Mouse (Mus musculus) cerebellum, adult (tissue): ENCODE results near the gene Dynll1.
"Not testable (repeated sequence)": the region's sequence is repeated elsewhere in the genome, so short reads cannot be mapped to it uniquely, and the experiment has no call there.

Source experiments
- ATAC-seq: cut with Nextera tagmentation; 2 replicates; pipeline ENCODE4 v1.9.2; 2017; ENCODE audit warnings: mild to moderate bottlenecking, moderate library complexity, mixed read lengths; ENCODE audit not compliant: insufficient number of reproducible peaks, low FRiP score, low TSS enrichment

Gene Dynll1

DNA sequence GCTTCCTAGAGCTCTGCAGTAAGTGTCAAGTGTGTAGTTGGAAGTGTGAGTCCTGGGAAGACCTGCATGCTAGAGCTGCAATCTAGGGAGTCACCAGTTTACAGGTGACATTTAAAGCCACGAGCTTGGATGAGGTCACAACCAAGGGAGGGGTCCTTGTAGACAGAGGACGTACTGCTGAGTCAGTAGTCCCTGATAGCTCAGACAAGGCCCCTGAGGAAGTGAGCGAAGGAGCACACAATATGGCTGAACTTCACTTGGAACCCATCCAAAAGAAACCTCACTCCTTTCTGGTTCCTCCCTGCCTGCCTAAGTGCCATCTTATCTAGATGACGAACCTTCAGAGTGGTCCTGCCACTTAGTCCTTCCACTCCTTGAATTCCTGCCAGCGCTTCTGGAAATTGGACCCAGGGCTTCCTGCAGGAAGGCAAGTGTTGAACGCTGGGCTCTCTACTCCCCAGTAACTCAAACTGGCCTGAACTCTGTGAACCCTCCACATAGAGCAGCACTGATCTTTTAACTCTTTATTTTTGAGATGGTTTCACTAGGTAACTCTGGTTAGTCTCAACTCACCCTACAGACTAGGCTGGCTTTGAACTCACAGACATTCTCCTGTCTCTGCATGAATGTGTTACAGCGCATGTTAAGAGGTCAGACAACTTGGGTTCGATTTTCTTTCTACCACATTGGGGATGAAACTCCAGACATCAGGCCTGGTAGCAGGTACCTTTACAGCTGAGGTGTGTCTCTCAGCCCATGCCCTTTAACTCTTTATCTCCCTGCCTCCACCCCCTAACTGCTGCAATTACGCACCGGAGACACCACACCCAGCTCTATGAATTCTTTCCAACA is 12.2 kb upstream of the Dynll1 start:
- ATAC-seq = no peak

DNA sequence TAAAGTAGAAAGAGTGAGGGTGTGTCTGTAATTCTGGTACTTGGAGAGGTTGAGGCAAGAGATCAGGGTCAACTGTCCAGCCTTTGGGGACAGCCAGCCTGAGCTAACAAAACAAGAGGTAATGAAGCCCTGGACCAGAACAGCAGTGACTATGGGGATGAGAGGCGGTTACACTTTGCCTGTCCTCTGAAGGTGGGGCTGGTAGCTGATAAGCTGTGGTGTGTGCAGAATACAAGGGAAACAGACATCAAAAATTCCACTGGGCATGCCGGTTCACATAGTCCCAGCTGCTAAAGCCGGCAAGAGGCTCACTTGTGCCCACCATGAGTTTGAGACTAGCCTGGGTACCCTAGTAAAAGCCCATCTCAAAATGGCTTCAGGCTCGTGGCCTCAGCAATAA is 11.6 kb upstream of the Dynll1 start:
- ATAC-seq = no peak

DNA sequence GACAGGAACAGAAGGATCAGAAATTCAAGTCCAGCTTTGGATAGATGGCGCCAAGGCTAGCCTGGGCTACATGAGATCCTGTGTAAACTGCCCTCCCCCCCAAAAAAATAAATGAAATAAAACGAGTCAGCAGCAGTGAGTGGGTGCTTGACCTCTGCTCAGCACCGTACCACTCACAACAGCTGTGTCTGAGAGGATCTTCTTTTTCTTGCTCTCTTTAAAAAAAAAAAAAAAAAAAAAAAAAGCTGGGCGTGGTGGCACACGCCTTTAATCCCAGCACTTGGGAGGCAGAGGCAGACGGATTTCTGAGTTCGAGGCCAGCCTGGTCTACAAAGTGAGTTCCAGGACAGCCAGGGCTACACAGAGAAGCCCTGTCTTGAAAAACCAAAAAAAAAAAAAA is 1.4 kb upstream of the Dynll1 start:
- ATAC-seq = not testable (repeated sequence)

DNA sequence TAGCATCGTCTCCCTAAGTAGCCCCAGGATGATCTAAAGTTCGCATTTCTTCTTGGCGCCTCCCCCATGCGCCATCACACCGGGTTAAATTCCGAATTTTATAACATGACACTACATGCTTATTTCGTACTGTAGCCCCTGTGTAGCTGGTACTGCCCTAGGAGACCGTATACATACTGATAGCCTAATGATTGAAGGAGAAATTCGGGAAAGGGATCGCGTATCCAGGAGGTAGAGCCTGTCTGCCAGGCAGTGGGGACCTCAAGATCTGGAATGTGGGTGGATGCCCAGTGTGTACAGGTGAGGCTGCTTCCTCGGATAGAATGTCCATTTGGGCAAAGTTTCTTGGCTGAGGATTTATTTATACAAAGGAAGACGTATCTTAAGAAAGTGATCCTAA is 816 bp upstream of the Dynll1 start:
- ATAC-seq = no peak

DNA sequence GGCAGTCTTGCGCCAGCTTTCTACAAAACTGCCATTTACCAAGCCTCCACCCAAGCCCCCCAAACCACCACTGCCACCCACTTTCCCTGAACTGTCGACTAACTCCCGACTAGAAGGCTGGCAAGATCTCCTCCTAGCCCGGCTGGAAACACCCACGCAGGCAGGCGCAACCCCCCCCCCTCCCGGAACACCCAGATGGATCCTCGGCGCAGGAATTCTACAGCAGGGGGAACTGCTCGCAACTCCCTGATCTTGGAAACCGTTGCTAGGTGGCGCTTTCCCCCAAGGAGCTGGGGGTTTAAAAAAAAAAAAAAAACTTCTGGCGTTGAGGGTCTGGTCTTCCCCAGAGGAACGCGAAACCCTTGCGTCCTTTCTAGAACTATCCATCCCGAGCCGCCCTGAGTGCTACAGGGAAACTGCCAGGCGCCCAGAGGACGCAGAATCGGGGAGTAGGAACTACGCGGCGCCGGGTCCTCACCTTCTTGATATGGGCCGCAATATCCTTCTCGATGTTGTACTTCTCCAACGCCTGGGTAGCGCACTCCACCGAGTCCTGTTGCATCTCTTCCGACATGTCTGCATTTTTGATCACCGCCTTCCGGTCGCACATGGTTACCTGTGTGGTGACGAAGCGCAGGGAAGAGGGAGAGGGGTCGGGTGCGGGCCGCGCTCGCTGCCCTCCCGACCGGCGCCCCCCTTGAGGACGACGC is 609 bp downstream of the Dynll1 start:
- ATAC-seq = peak; percentile 61; the same call in 1 of the 2 replicates

DNA sequence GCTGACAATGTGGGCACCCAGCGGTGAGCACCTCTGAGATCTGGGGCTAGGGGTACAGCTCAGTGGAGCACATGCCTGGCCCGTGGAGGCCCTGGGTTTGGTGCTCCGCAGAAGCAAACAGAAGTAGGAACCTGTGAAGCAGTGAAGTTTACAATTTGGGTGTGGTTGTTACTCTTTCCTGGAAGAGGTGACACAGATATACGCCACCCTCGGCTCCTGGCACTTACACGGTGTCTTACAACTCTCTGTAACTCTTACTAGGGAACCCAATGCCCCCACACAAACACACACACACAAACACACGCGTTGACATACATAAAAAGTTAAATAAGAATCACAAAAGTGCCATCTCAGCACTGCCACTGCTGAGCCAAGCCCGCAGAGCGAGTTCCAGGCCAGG is 4.5 kb downstream of the Dynll1 start:
- no peak for ATAC-seq

DNA sequence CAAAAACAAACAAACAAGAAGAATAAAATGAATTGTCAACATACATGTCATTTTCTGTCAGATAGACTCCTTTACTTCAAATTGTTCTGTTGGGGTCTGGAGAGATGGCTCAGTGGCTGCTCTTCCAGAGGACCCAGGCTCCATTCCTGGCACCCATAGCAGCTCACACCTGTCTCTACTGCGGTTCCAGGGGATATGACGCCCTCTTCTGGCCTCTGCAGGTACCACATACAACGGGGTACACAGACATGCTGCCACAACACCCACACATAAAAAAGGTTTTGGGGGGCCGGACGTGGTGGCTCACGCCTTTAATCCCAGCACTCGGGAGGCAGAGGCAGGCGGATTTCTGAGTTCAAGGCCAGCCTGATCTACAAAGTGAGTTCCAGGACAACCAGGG is 6.6 kb downstream of the Dynll1 start:
- ATAC-seq = no peak

DNA sequence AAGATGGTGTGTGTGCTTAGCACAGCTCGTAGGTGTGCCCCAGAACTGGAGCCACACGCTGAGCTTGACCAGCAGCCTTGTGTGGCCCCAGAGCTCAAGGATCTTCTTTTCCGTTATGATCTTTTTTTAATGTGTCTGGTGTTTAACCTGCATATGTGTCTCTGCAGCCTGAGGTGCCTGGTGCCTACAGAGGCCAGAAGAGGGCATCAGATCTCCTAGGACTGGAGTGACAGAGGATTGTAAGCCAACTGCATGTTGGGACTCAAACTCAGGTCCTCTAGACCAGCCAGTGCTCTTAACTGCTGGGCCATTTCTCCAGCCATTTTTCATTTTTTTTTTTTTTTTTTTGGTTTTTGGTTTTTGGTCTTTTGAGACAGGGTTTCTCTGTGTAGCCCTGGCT is 16.1 kb downstream of the Dynll1 start:
- no peak for ATAC-seq

DNA sequence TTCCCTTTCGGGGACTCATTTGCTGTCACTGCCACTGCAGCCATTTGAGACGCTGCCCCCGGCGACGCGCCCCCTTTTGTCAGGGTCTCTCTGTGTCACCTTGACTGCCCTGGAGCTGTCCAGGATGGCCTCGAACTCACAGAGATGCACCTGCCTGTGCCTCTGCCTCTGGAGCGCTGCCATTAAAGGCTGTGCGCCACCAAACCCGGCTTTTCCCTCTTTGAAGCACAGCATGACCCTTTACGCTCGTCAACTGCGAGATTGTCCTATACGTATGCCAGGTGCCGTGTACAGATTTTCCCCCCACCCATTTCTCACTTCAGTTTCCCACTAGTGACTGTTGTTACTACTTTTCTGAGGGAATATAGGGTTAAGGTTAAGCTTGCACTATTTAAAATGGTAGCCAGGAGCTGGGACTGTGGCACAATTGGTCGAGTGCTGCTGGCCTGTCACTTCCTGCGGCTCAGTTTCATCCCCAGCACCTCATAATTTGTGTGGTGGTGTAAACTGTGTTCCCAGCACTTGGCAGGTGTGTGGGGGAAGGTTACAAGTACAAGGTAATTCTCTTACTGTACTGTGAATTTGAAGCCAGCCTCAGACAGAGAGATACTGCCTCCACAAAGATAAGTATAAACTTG is 20.6 kb downstream of the Dynll1 start:
- ATAC-seq = no peak

DNA sequence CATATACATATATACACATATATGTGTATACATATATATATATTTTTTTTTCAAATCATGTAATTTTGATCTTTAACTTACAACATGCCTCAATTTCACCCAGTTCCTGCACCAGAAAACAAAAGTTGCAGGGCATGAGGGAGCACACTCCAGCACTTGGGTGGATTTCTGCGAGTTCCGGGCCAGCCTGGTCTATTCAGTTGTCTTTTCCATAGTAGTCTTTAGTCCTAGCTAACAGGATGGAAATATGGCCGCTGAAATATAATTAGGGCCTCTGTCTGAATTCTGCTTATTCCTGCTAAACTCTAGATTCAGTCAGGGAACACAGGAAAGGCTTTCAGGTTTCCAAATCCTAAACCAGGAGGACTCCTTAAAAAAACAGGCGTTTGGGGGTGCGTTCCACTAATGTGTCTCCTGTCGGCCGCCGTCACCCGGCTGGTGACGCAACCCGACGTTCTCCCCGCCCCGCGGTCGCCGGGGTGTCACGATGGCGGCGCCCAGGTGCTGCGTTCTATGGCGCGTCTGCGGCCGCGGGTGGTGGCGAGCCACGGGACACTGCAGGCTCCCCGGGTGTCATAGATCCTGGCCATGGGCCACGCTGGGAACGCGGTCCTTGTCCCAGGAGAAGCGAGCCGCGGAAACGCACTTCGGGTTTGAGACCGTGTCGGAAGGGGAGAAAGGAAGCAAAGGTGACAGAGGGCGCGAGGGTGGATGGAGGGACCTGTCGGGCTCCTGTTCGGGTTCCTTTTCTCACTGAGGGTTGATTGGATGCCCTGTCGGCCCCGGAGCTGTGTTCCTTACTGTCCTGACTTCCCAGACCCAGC is 21.4 kb downstream of the Dynll1 start, which contains the start of gene Coq5:
Coq5 (plus strand) TSS at position 441 of the 824 bp plus-strand sequence.
- peak; percentile 49; the same call in 1 of the 2 replicates for ATAC-seq

DNA sequence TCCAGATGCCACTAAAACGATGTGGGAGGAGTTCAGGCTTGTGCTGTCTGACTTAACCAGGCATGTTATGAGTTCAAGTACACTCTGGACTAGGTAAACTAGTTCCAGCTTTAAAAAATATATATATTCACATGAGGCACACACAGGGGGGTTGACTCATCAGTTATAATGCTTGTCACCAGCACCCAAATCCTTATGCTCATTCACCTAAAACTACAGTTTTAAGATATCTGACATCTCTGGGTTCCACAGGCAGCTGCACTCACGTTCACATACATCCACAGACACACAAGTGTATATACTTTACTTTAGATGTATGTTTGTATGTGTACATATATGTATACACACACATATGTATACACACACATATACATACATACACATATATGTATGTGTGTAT is 22.0 kb downstream of the Dynll1 start:
- ATAC-seq = no peak

DNA sequence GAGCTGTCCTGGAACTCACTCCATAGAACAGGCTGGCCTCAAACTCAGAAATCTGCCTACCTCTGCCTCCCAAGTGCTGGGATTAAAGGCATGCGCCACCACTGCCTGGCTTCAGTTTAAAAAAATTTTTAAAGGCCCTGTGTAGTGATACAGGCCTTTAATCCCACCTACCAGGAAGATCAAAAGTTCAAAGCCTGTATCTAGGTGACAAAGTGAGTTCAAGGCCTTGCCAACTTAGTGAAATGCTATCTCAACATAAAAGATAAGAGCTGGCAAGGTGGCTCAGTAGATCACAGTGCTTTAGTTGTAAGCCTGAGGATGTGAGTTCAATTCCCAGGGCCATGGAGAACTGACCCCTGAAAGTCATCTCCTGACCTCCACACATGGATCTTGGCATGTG is 22.7 kb downstream of the Dynll1 start:
- no peak for ATAC-seq

DNA sequence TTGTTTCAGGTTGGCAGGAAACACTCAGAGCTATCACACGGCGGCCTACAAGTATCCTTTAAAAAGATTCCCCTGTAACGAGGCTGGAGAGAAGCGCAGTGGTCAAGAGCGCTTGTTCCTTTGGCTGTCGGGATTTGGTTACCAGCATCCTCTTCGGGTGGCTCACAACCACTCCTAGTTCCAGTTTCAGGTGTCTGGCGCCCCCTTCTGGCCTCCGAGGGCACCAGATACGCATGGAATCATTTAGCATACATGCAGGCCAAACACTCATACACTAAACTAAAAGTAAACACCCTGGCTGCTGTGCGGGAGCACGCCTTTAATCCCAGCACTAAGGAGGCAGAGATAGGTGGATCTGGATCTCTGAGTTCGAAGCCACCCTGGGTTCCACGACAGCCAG is 24.8 kb downstream of the Dynll1 start:
- no peak for ATAC-seq

DNA sequence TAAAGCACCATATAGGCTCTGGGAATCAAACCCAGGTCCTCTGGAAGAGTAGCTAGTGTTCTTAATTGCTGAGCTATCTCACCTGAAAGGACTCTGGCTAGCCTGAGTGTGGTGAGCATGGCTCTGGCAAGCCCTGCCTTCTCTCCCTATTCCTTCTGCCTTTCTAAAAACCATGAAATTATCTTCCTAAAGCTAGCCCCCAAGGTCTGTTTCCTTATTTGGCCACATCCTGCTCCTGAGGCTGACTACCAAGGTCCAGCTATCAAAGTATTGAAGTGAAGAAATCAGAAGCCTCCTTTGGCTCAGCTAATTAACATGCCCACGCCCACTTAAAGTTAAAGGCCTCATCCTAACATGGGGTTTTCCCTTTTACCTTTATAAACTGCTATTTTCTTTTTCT is 26.0 kb downstream of the Dynll1 start:
- ATAC-seq = no peak

DNA sequence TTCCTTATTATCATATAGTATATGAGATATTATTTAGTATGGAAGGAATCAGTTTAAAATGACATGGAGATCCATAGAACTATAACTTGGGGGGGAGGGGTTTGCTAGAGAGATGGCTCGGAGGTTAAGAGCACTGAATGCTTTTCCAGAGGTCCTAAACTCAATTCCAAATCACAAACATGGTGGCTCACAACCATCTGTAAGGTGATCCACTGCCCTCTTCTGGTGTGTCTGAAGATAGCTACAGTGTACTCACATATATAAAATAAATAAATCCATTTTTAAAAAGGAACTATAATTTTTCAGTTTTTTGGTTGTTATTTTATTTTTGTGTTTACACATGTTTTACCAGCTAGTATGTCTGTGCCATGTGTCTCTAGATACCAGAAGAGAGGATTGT is 26.4 kb downstream of the Dynll1 start:
- no peak for ATAC-seq

DNA sequence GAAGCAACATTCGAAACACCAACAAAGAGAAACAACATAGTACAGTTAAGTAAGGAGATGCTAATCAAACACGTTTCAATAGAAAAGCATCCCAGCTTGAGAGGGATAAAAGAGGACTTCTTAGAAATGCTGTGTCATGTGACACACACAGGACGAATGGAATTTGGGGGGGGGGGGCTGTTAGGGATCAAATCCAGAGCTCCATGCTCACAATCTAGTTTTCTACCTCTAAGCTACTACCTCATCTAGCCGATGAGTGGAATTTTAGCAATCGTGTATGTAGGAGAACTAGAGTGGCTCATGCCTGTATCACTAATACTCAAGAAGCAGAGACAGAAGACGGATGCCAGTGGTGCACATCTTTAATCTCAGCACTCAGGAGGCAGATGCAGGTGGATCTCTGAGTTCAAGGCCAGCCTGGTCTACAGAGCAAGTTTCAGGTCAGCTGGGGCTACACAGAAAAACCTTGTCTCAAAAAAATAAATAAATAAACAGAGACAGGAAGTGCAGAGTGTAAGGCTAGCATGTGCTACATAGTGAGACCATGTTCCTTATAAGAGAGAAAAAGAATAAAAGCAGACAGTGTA is 27.2 kb downstream of the Dynll1 start:
- no peak for ATAC-seq

DNA sequence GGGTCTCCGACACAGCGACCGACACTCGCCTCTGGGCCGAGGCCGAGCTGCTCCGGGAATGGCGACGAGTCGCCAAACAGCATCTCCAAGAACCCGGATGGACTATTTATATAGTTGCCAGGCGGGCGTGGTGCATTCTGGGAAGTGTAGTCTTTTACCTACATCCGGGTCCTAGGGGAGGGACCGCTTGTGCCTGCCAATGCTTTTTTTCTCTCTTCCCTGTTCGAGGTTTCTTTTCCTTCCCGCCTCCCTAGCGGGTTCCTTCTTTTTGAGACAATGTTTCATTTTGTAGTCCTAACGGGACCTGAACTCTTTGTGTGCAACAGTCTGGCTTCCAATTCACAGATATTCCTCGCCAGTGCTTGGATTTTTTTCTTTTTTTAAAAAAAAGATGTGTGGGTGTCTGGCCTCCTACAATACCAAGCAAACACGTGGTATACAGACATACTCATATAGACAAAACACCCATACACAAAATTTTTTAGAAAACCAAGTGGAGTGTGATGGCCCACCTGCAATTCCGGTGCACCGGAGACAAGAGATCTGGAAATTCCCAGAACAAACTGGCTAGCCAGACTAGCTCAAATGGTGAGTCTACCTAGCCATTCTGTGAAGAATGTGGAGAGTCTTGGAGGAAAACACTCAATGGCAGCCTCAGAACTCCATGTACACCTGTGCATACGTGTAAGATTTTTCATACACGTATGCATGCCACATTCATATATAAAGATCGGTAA is 27.8 kb downstream of the Dynll1 start, which contains the start of gene Rnf10:
Rnf10 (minus strand) TSS at position 87 of the 737 bp plus-strand sequence.
- ATAC-seq = peak; percentile 87

DNA sequence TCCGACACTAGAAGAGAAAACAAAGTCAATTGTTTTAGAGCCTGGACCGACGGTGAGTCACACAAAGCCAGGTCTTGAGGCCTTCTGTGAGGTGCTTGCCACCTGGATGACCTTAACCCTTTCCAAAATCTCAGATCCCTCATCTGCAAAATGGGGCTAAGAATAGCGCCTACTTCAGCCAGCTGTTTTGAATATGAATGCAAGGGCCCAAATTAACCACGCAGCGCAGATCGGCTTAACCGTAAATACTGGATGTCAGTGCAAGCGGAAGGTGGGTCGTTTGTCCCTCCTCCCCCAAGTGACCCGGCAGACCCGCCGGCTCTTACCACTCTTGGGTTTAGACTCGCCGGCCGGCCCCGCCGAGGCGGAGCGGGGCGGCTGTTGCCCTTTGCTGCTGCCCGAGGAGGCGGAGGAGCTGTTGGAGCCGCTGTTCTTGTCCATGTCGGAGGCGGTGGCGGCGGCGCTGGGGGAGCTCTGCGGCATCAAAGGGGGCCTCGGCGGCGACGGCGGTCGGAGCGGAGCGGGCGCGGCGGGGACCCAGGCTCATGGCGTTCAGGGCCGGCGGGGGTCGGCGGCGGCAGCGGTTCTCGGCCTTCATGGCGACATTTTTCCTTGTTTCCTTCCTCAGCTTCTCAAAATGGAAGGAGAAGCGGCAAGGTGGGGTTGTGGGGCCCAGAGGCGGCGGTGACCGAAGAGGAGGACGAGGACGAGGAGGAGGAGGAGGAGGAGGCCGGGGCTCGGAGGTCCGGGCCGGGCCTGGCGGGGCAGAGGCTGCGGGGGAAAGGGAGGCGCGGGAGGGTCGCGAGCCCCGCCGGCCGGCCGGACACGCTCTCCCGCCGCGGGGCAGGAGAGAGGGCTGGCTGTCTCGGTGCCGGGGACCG is 28.6 kb downstream of the Dynll1 start:
- no peak for ATAC-seq
